Mouse (Mus musculus) neural tube, embryonic 10.5 days (tissue): Measurements from ENCODE around the gene Thbs4.

Source experiments
- DNase-seq: peaks from one replicate; pipeline ENCODE4 v3.0.0-alpha.2; 2017; ENCODE audit warnings: low spot score; ENCODE audit errors: extremely low spot score

The Thbs4 gene

GRCm38 (mm10) chr13:92760519-92760918 lies 34.1 kb downstream of the Thbs4 start:
- DNase-seq = no peak

- no peak for DNase-seq
Measured at GRCm38 (mm10) chr13:92759096-92759495, 35.5 kb downstream of the Thbs4 start.

DNA sequence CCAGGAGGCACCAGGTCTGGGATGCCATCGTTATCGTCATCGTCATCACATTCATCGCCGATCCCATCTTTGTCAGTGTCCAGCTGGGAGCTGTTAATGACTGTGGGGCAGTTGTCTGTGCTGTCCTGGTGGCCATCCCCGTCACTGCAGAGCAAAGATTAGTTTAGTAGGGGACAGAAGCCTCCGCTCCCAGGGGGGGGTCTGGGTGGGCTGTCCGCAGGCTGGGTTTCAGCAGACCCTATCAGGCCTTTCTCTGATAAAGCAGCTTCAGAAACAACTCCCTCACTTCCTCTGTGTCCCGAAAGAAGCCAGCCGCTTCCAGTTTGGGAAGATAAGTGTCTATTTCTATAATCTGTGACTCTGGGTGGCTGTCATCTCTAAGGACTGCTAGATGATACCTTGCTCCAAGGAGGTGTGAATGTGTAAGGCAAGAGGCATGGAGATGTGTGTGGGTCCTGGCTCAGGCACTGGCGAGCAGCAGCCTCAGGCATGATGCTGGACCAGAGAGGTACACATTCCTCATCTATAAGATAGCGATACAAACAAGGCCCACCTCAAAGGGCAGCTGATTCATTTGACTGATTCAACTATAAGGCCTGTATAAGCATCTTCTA lies 36.5 kb downstream of the Thbs4 start:
- DNase-seq = no peak

- DNase-seq = no peak
Measured at GRCm38 (mm10) chr13:92755036-92755435, 39.6 kb downstream of the Thbs4 start.

DNA sequence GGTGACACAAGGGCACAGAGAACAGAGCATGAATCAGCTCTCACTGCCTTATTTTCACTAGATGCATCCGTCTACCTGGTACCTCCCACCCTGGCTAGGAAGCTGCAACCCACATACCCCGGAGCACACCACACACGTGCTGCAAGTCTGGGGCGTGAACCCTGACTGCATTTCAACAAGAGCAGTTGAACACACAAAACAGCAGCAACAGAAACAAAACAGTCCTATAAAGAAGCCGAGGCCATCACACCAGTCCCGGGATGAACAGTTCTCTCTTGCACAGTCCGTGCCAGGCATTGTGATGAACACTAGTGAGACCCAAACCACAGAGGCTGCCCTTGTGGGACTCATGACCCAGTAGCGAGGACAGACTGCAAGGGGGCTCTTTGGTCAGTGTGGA lies 40.9 kb downstream of the Thbs4 start:
- DNase-seq = no peak

DNA sequence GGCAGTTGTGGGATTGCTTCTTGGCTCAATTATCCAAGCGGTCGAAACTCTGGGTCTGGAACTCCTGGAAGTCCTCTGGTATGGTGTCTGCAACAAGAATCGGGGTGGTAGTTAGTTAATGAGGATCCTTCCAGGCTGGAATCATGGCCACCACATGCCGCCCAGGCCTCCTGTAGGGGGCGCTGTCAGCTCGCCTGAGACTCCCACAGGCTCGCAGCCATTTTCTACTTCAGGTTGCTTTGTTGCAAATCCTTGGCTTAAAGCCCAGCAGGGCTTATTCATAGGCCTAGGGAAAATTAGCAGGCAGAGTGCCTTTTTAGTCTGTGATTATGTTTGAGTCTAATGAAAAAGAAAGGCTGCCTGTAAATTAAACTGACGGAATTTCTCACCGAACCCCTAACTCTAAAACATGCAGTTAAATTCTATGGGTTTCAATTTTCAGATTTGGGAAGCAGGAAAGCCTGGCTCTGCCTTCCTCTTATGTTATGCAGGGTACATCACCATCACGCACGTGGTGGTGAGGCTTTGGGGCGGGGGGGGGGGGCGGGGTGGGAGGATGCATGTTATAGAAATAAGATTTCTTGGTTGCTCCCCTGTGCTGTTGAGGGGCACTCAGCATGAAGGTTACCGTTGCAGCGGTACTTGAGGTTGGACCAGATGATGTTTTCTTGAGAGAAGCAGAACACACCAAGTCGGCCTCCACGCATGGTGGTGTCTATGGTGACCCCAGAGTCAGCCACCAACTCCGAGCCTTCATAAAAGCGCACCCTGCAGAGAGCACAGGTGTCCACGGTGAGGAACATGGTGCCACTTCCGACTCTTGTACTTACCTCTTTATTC lies 42.7 kb downstream of the Thbs4 start:
- DNase-seq = peak; percentile 82

DNA sequence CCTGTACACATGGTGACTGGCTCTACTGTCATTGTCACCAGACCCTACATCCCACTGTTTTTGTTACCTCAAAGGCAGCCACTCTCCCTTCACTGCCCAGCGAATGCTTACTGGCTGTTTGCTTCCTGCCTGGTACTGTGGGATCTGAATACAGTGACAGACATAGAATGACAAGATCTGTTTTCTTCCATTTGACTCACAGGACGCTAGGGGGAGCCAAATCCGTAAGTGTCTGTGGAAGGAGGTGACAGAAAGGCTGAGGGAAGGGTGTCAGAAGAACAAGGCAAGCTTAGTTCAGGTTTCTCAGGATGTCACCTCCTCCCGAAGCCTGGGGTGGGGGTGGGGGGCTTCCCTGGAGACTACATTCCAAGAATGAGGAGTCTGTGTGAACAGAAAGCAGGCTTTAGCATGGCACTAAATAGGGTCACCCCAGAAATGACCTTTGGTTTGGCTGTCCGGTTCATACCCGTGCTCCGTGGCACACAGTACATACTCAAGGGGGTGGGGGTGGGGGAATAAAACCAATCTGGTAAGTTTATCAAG lies 43.6 kb downstream of the Thbs4 start:
- peak; percentile 77 for DNase-seq

DNA sequence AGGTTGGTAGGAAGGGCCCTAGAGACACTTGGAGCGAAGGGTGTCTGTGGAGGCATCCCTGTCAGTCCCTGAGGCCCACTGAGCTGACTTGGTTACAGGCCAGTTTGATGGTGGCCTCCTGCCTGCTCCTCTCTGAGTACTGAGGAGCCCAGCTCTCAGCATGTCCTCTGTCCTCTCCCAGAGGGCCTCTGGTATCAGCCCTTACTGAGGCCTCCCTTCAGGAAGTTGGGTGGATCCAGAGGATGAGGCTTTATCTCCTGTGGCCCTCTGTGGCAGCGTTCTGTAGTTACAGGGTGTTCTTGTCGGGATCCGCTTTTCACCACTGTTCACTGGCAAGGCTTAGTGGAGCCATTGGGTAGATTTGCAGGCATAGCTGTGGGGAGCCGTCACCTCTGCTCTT lies 51.3 kb downstream of the Thbs4 start:
- no peak for DNase-seq

- DNase-seq = no peak
Measured at GRCm38 (mm10) chr13:92742886-92743285, 51.7 kb downstream of the Thbs4 start.

DNA sequence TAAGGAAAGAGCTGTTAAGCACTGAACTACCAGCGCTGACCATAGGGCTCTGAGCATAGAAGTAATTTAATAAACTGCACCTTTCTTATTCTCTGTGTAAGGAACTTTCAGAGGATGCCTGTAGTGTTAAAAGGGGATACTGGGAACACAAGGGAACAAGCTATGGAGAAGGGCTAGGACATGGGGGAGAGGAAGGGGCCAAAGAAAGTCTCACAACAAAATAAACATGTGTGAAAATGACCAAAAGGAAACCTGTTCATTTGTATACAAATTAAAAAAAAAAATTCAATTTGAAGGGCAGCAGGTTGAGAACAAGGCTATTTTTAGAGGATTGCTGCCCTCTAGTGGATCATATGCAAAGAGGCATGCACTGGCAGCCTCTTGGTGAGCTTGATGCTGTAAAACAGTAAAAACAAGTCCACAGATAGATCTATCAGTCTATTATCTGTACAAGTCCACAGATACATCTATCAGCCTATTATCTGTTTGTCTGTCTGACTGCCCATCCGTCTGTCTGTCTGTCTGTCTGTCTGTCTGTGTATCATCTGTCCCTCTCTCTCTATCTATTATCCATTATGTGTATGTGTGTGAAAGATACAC lies 53.8 kb downstream of the Thbs4 start:
- peak; percentile 27 for DNase-seq

DNA sequence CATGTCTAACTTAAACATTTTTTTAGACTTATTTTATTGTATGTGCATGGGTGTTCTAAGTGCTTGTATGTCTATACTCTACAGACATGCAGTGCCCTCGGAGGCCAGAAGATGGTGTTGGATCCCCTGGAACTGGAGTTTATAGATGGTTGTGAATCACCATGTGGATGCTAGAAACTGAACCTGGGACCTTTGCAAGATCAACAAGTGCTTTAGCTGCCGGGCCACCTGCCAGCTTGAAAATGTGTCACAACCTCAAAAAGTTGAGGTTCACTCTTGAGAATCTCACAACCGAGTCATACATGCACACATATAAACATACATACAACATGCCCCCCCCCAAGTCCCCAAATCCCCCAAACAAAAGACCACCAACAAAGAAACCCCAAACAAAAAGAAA lies 54.8 kb downstream of the Thbs4 start:
- no peak for DNase-seq

- DNase-seq = no peak
Measured at GRCm38 (mm10) chr13:92738821-92739220, 55.8 kb downstream of the Thbs4 start.

DNA sequence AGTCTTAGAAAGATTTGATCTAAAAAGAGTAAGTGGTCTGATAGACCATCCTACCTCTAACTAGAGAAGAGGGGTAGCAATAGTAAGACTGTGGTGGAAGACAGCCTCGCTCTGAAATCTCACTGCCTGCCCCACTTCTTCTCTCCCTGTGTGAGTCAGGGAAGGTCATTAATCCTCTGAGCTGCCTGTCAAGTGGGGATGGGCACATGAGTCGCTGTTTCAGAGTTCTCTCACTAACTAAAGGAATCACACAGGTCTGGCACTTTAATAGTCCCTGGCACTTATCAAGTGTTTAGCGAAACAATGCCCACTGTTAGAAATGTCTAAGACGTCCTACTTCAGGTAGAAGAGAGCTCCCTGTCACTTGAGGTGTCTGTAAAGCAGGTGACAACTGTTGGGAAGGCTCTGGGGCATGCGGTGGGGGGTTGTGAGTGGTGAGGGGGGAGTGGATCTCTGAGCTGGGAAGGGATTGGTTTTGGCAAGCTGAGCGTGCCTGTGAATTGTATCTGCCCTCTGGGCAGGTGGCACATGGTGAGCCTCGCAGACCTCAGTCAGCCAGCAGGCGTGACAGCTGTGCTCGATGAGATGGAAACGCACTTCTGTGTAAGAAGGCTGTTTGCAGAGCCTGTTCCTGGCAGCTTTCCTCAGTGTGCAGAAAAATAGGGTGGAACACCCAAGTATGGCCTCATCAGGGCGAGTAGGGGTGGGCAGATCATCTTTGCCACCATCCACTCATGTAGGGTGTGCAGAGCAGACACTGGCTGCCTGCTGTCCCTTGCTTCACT lies 57.9 kb downstream of the Thbs4 start:
- DNase-seq = no peak

DNA sequence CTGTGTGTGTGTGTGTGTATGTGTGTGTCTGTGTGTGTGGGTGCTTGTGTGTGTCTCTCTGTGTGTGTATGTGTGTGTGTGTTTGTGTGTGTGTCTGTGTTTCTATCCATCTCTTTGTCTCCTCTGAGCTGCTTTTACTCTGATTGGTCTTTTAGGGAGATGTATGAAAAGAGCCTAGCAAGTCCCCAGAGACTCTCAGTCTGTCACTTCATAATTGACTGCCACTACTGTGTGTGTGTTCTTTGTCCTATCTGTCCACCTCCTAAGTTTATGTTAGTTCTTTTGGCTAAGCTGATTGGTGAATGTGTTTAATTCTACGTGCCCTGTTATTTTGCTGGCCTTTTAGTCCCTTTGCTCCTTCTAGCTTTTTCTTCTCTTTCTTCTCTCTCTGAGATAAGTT lies 58.9 kb downstream of the Thbs4 start:
- DNase-seq = no peak

GRCm38 (mm10) chr13:92733741-92734140 lies 60.9 kb downstream of the Thbs4 start:
- no peak for DNase-seq

DNA sequence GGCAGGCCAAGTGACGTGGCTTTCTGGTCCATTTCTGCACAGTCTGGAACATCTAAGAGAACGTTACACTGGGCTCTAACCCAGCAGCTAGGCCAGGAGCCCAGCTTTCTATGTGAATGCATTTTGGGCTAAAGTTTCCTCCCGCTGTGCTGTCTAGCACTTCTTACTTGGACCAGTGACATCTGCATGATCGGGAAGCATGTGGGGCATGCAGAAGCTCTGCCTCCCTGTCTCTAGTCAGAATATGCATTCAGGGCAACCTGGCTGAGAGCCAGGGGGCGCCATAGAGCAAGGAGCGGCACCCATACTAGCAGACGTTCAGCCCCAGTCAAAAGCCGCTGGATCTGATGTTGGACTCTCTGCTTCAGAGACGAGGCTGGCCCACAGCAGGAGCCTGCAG lies 61.4 kb downstream of the Thbs4 start:
- DNase-seq = peak; percentile 57

DNA sequence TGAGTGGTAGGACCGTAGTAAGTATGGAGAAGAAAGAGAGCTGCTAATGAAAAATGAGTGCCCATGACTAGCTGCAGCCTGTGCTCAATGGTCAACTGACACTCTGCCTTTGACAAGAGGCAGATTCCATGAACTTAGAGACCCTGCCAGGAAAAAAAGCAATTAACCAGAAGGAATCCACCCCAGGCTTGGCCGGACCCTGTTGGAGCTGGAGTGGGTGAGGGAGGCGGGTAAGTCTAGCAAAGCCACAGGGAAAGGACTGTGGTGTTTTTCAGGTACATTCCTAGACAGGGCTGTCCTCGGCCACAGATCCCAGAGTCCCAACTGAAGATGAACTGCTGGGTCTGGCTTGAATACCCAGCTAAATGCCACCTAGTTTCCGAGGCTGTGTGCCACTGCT lies 61.8 kb downstream of the Thbs4 start:
- no peak for DNase-seq

GRCm38 (mm10) chr13:92731811-92732210 lies 62.8 kb downstream of the Thbs4 start:
- peak; percentile 9 for DNase-seq

GRCm38 (mm10) chr13:92729811-92730210 lies 64.8 kb downstream of the Thbs4 start:
- DNase-seq = peak; percentile 8

GRCm38 (mm10) chr13:92722389-92722788 lies 72.2 kb downstream of the Thbs4 start:
- peak; percentile 10 for DNase-seq

DNA sequence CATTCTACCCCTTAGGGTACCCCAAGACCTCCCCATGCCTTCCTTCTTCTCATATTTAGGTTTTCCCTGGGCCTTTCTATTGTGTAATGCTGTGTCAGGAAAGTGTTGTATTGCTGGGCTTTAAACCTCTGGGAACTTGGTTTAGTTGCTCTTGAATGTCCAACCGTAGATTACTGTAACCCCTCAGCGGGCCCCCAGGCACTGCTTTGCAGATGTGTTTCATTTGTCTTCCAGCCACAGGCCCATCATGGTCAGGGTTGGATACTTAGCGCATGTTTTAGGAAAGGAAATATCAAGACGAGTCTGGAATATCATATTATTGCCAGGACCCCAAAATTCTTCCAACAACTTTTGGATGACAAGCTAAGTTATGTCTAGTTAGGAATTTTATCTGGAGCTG lies 73.6 kb downstream of the Thbs4 start:
- peak; percentile 11 for DNase-seq
